Mouse (Mus musculus) liver, embryonic 15.5 days (tissue): ENCODE results near the gene Gm4969. TPM values are rescaled to one million over a fixed set of nuclear protein-coding genes. Genes with fewer than 3 reads are reported as not detected.

ENCODE experiments used
- ATAC-seq: fragments of 200-750 bp; cut with Nextera tagmentation; 2 replicates; pipeline ENCODE4 v1.8.0; 2017; ENCODE audit warnings: moderate number of reproducible peaks, mild to moderate bottlenecking, moderate library complexity; ENCODE audit not compliant: insufficient read depth
- H3K27ac ChIP-seq: fragments of 300-500 bp; sonication (generic); replicated peaks from 2 replicates; pipeline ENCODE4 v1.5.1; 2015; ENCODE audit warnings: mild to moderate bottlenecking, inconsistent platforms
- H3K27me3 ChIP-seq: fragments of 300-500 bp; sonication (generic); 2 replicates; pipeline ENCODE4 v1.6.1; 2015; ENCODE audit warnings: mild to moderate bottlenecking, inconsistent platforms
- H3K36me3 ChIP-seq: fragments of 300-500 bp; sonication (generic); replicated peaks from 2 replicates; pipeline ENCODE4 v1.6.1; 2015; ENCODE audit warnings: moderate library complexity, mild to moderate bottlenecking, inconsistent platforms
- H3K4me1 ChIP-seq: fragments of 300-500 bp; sonication (generic); replicated peaks from 2 replicates; pipeline ENCODE4 v1.6.1; 2015; ENCODE audit warnings: inconsistent platforms
- H3K4me2 ChIP-seq: fragments of 300-500 bp; sonication (generic); 2 replicates; pipeline ENCODE4 v1.6.1; 2015; ENCODE audit warnings: moderate library complexity, mild to moderate bottlenecking, inconsistent platforms
- H3K4me3 ChIP-seq: fragments of 300-500 bp; sonication (generic); replicated peaks from 2 replicates; pipeline ENCODE4 v1.5.1; 2015; ENCODE audit warnings: mild to moderate bottlenecking, inconsistent platforms
- H3K9ac ChIP-seq: fragments of 300-500 bp; sonication (generic); 2 replicates; pipeline ENCODE4 v1.6.1; 2015; ENCODE audit warnings: moderate library complexity, mild to moderate bottlenecking, inconsistent platforms
- H3K9me3 ChIP-seq: fragments of 300-500 bp; sonication (generic); replicated peaks from 2 replicates; pipeline ENCODE4 v1.6.1; 2016; ENCODE audit warnings: inconsistent platforms
- WGBS: fragments of 180-500 bp; shearing (Covaris S2); methylation state at CpG from one replicate; pipeline ENCODE4 v1.1.7; 2015; ENCODE audit warnings: mixed read lengths; ENCODE audit not compliant: insufficient replicate concordance; 5-methylcytosine and 5-hydroxymethylcytosine counted together
- microRNA-seq: library from miRNA; unstranded; fragments of <30 nt; microRNA quantifications from one replicate; pipeline ENCODE4, GENCODE M21; 2016
- polyA plus RNA-seq: library from polyadenylated mRNA; unstranded; fragments of >200 nt; fragmentation: Nextera tagmentation; extraction: Ambion mirVana; gene quantifications from 2 replicates; pipeline ENCODE4 v1.2.1, GENCODE M21; 2015

Gm4969 gene
- polyA plus RNA-seq, 1 experiment from 2014 or later, result 0.14 TPM

GRCm38 (mm10) chr7:19052345-19053135 lies 65.6 kb downstream of the Gm4969 start:
- Histone ChIP-seq H3K36me3 (peaks cover 50% of the 10 kb centered on the region), H3K4me3 (no peak overlapping the region), H3K27ac (no peak overlapping the region), H3K9ac (no peak overlapping the region), H3K4me2 (no peak overlapping the region), H3K9me3 (no peaks in the 10 kb centered on the region), H3K27me3 (no peaks in the 10 kb centered on the region), H3K4me1 (no peaks in the 10 kb centered on the region)
- no peak for ATAC-seq
- WGBS, result 74% methylated on average over 15 of the region's 15 CpGs

GRCm38 (mm10) chr7:19051161-19051560 lies 67.0 kb downstream of the Gm4969 start:
- Histone ChIP-seq H3K27ac (no peak overlapping the region), H3K4me1 (no peaks in the 10 kb centered on the region), H3K27me3 (no peaks in the 10 kb centered on the region), H3K4me2 (no peak overlapping the region), H3K4me3 (no peak overlapping the region), H3K36me3 (peaks cover 64% of the 10 kb centered on the region), H3K9ac (no peak overlapping the region), H3K9me3 (no peaks in the 10 kb centered on the region)
- no peak for ATAC-seq
- WGBS, result 59% methylated on average over 4 of the region's 4 CpGs

GRCm38 (mm10) chr7:19050172-19050571 lies 68.0 kb downstream of the Gm4969 start:
- peaks cover 74% of the 10 kb centered on the region for H3K36me3 ChIP-seq
- WGBS, result 66% methylated on average over 8 of the region's 8 CpGs
- no peaks in the 10 kb centered on the region for H3K27me3 ChIP-seq
- ATAC-seq, result no peak
- H3K9me3 ChIP-seq, result no peaks in the 10 kb centered on the region
- no peak overlapping the region for H3K4me2 ChIP-seq
- H3K4me3 ChIP-seq, result no peak overlapping the region
- no peak overlapping the region for H3K27ac ChIP-seq
- H3K4me1 ChIP-seq, result no peaks in the 10 kb centered on the region
- H3K9ac ChIP-seq, result no peak overlapping the region

- 75% methylated on average over 5 of the region's 5 CpGs for WGBS
- peaks cover 83% of the 10 kb centered on the region for H3K36me3 ChIP-seq
Observed at GRCm38 (mm10) chr7:19049252-19049651, 68.9 kb downstream of the Gm4969 start.

More at GRCm38 (mm10) chr7:19049252-19049651, 68.9 kb downstream of the Gm4969 start:
- H3K4me3 ChIP-seq, result no peak overlapping the region
- H3K9ac ChIP-seq, result no peak overlapping the region
- no peak for ATAC-seq
- H3K27ac ChIP-seq, result no peak overlapping the region
- no peak overlapping the region for H3K4me2 ChIP-seq
- no peaks in the 10 kb centered on the region for H3K4me1 ChIP-seq
- H3K9me3 ChIP-seq, result no peaks in the 10 kb centered on the region
- H3K27me3 ChIP-seq, result no peaks in the 10 kb centered on the region

Small RNA genes lying within 50 kb of the gene (microRNA-seq; reads per million reads assigned to microRNA genes)
- gene Mir3100, result 1.5 reads per million

Other genes with a start within 250 kb of the Gm4969 start
- gene Pglyrp1, start 247.0 kb downstream of the Gm4969 start, polyA plus RNA-seq, result 69.3 and 73.4 TPM in 2 replicates
- 8.4 and 11.1 TPM in 2 replicates for gene Ccdc61, start 208.0 kb downstream of the Gm4969 start, polyA plus RNA-seq
- gene Nova2, start 192.5 kb downstream of the Gm4969 start, polyA plus RNA-seq, result 0.06 TPM in 2 replicates
- gene Nanos2, start 131.0 kb downstream of the Gm4969 start, polyA plus RNA-seq, result not detected in 2 replicates
- gene Mypop, start 127.1 kb downstream of the Gm4969 start, polyA plus RNA-seq, result 0.15 and 0.55 TPM in 2 replicates
- 8.2 and 9.9 TPM in 2 replicates for gene Irf2bp1, start 114.3 kb downstream of the Gm4969 start, polyA plus RNA-seq
- 45.8 and 52.1 TPM in 2 replicates for gene Foxa3, start 94.8 kb downstream of the Gm4969 start, polyA plus RNA-seq
- gene Sympk, start 94.0 kb downstream of the Gm4969 start, polyA plus RNA-seq, result 14.6 and 15.4 TPM in 2 replicates
- gene Rsph6a, start 63.7 kb downstream of the Gm4969 start, polyA plus RNA-seq, result not detected in 2 replicates
- 3.6 and 5.4 TPM in 2 replicates for gene Dmwd, start 42.1 kb downstream of the Gm4969 start, polyA plus RNA-seq
- 13.9 and 15.8 TPM in 2 replicates for gene Dmpk, start 34.5 kb downstream of the Gm4969 start, polyA plus RNA-seq
- gene Six5, start 23.8 kb downstream of the Gm4969 start, polyA plus RNA-seq, result 0.90 and 1.2 TPM in 2 replicates
- 5.1 TPM in 2 replicates for gene Fbxo46, start 1.5 kb upstream of the Gm4969 start, polyA plus RNA-seq
- 4.1 and 4.6 TPM in 2 replicates for gene Qpctl, start 30.9 kb upstream of the Gm4969 start, polyA plus RNA-seq
- gene Snrpd2, start 31.4 kb upstream of the Gm4969 start, polyA plus RNA-seq, result 52.8 and 55.6 TPM in 2 replicates
- gene Gipr, start 47.8 kb upstream of the Gm4969 start, polyA plus RNA-seq, result 0.36 and 1.0 TPM in 2 replicates
- gene Eml2, start 58.1 kb upstream of the Gm4969 start, polyA plus RNA-seq, result 3.9 and 4.2 TPM in 2 replicates
- 0.50 TPM in 2 replicates for gene Gpr4, start 94.2 kb upstream of the Gm4969 start, polyA plus RNA-seq
- 15.3 and 16.0 TPM in 2 replicates for gene Opa3, start 110.0 kb upstream of the Gm4969 start, polyA plus RNA-seq
- 41.2 and 42.4 TPM in 2 replicates for gene Vasp, start 153.4 kb upstream of the Gm4969 start, polyA plus RNA-seq
- 0.05 TPM in 1 of 2 replicates, not detected in the other for gene Ppm1n, start 161.7 kb upstream of the Gm4969 start, polyA plus RNA-seq
- gene Rtn2, start 164.3 kb upstream of the Gm4969 start, polyA plus RNA-seq, result 3.9 and 5.2 TPM in 2 replicates
- gene Fosb, start 191.7 kb upstream of the Gm4969 start, polyA plus RNA-seq, result 0.03 TPM in 1 of 2 replicates, not detected in the other
- 14.0 and 14.5 TPM in 2 replicates for gene Ercc1, start 226.4 kb upstream of the Gm4969 start, polyA plus RNA-seq
- 7.9 and 8.1 TPM in 2 replicates for gene Cd3eap, start 241.1 kb upstream of the Gm4969 start, polyA plus RNA-seq
- gene Ppp1r13l, start 241.4 kb upstream of the Gm4969 start, polyA plus RNA-seq, result 0.94 and 1.5 TPM in 2 replicates